Mouse (Mus musculus) liver, postnatal 0 days (tissue): ENCODE results near the gene Ebi3. TPM values are rescaled to one million over a fixed set of nuclear protein-coding genes. Genes with fewer than 3 reads are reported as not detected.

Experiments used
- ATAC-seq: fragments of 200-750 bp; cut with Nextera tagmentation; 2 replicates; pipeline ENCODE4 v1.8.0; 2017; ENCODE audit warnings: mild to moderate bottlenecking, moderate library complexity
- DNase-seq: peaks from one replicate; pipeline ENCODE4 v3.0.0-alpha.2; 2016
- H3K27ac ChIP-seq: fragments of 300-500 bp; sonication (generic); 2 replicates; pipeline ENCODE4 v1.5.1; 2014; ENCODE audit warnings: antibody characterized with exemption, moderate library complexity, mild to moderate bottlenecking, low read depth
- H3K27me3 ChIP-seq: fragments of 300-500 bp; sonication (generic); 2 replicates; pipeline ENCODE4 v1.6.1; 2014; ENCODE audit warnings: low read length, control low read depth, mixed read lengths; ENCODE audit not compliant: insufficient read depth
- H3K36me3 ChIP-seq: fragments of 300-500 bp; sonication (generic); replicated peaks from 2 replicates; pipeline ENCODE4 v1.6.1; 2014; ENCODE audit warnings: mild to moderate bottlenecking, control low read depth, low read length, moderate library complexity, mixed read lengths; ENCODE audit not compliant: insufficient read depth
- H3K4me1 ChIP-seq: fragments of 300-500 bp; sonication (generic); 2 replicates; pipeline ENCODE4 v1.6.1; 2014; ENCODE audit warnings: antibody characterized with exemption, mild to moderate bottlenecking, control low read depth; ENCODE audit not compliant: insufficient read depth
- H3K4me2 ChIP-seq: fragments of 300-500 bp; sonication (generic); 2 replicates; pipeline ENCODE4 v1.6.1; 2014; ENCODE audit warnings: low read depth, mild to moderate bottlenecking, low read length, moderate library complexity, mixed read lengths
- H3K4me3 ChIP-seq: fragments of 300-500 bp; sonication (generic); 2 replicates; pipeline ENCODE4 v1.5.1; 2014; ENCODE audit warnings: low read depth, low read length
- H3K9ac ChIP-seq: fragments of 300-500 bp; sonication (generic); replicated peaks from 2 replicates; pipeline ENCODE4 v1.6.1; 2014; ENCODE audit warnings: mild to moderate bottlenecking, moderate library complexity
- H3K9me3 ChIP-seq: fragments of 300-500 bp; sonication (generic); 2 replicates; pipeline ENCODE4 v1.6.1; 2016; ENCODE audit warnings: mild to moderate bottlenecking, control low read depth, low read length, mixed read lengths
- CTCF ChIP-seq: sonication (generic); IDR thresholded peaks from 2 replicates; pipeline ENCODE4 v1.5.1; 2016; ENCODE audit warnings: antibody characterized with exemption, low read depth
- EP300 ChIP-seq: IDR thresholded peaks from 2 replicates; pipeline ENCODE4 v1.6.1; 2016; ENCODE audit warnings: antibody characterized with exemption, low read depth, mild to moderate bottlenecking
- WGBS: fragments of 180-500 bp; shearing (Covaris S2); extraction: QIAGEN DNeasy Blood & Tissue Kit; methylation state at CpG from one replicate; pipeline ENCODE4 v1.1.7; 2014; ENCODE audit not compliant: insufficient replicate concordance; 5-methylcytosine and 5-hydroxymethylcytosine counted together
- polyA plus RNA-seq: library from polyadenylated mRNA; unstranded; fragments of >200 nt; fragmentation: Nextera tagmentation; extraction: Ambion mirVana; gene quantifications from 2 replicates; pipeline ENCODE4 v1.2.1, GENCODE M21; 2015

Ebi3 gene
- polyA plus RNA-seq, 1 experiment from 2014 or later = 10.0 TPM

GRCm38 (mm10) chr17:55956591-55956990 lies 4.2 kb downstream of the Ebi3 start:
- H3K9me3 ChIP-seq = no peaks in the 10 kb centered on the region
- 57% methylated on average over 6 of the region's 6 CpGs for WGBS
- H3K27me3 ChIP-seq = no peaks in the 10 kb centered on the region
- no peak overlapping the region for H3K9ac ChIP-seq
- DNase-seq (no peak), ATAC-seq (no peak)
- H3K4me2 ChIP-seq = peak overlapping the region; percentile 64
- peaks cover 23% of the 10 kb centered on the region for H3K4me1 ChIP-seq
- peaks cover 7% of the 10 kb centered on the region; the same call in 1 of the 2 replicates for H3K36me3 ChIP-seq
- no peak overlapping the region for H3K4me3 ChIP-seq
- TF ChIP-seq CTCF = no peak
- no peak for TF ChIP-seq EP300
- no peak overlapping the region for H3K27ac ChIP-seq

GRCm38 (mm10) chr17:55957168-55957567 lies 4.7 kb downstream of the Ebi3 start:
- no peaks in the 10 kb centered on the region for H3K9me3 ChIP-seq
- H3K4me3 ChIP-seq = no peak overlapping the region
- H3K27ac ChIP-seq = no peak overlapping the region
- TF ChIP-seq EP300 = no peak
- TF ChIP-seq CTCF = peak; percentile 87
- 21% methylated on average over 9 of the region's 9 CpGs for WGBS
- no peak overlapping the region for H3K4me2 ChIP-seq
- H3K9ac ChIP-seq = no peak overlapping the region
- no peaks in the 10 kb centered on the region for H3K27me3 ChIP-seq
- peaks cover 23% of the 10 kb centered on the region for H3K4me1 ChIP-seq
- H3K36me3 ChIP-seq = peaks cover 10% of the 10 kb centered on the region
- DNase-seq (peak; percentile 82), ATAC-seq (no peak)

DNA sequence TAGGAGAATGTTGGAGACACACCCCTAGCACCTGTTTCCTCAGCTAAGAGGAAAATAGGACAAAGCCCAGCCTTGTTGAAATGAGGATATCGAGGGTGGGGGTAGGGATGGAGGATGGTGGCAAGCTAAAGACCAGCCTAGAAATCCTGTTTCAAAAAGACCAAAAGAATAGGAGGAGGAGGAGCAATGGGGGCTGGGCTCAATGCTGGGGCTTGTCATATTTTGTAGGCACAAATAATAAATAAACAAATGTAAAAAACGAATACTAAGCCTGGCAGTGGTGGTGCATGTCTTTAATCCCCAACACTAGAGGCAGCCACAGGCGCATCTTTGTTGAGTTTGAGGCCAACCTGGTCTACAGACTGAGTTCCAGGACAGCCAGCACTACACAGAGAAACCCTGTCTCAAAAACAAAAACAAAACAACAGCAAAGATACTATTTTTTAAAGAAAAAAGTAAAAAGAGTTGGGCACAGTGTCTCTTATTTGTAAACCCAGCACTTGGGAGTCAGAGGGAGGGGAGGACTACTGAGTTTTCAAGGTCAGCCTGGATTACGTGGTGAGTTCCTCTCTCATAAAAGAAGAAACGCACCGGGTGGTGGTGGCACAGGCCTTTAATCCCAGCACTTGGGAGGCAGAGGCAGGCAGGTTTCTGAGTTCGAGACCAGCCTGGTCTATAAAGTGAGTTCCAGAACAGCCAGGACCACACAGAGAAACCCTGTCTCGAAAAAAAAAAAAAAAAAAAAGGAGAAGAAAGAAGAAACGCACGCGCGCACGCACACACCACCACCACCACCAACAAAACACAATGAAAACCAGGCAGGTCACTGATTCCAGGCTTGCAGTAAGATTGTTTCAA lies 5.5 kb downstream of the Ebi3 start:
- H3K27me3 ChIP-seq = no peaks in the 10 kb centered on the region
- WGBS = 66% methylated on average over 13 of the region's 13 CpGs
- TF ChIP-seq CTCF (no peak), EP300 (no peak)
- ATAC-seq (no peak), DNase-seq (no peak)
- peak overlapping the region; percentile 74 for H3K4me2 ChIP-seq
- H3K27ac ChIP-seq = peak overlapping the region; percentile 89
- no peaks in the 10 kb centered on the region for H3K9me3 ChIP-seq
- peaks cover 10% of the 10 kb centered on the region for H3K36me3 ChIP-seq
- peak overlapping the region; percentile 59; the same call in 1 of the 2 replicates for H3K9ac ChIP-seq
- peaks cover 23% of the 10 kb centered on the region for H3K4me1 ChIP-seq
- H3K4me3 ChIP-seq = peak overlapping the region; percentile 55

DNA sequence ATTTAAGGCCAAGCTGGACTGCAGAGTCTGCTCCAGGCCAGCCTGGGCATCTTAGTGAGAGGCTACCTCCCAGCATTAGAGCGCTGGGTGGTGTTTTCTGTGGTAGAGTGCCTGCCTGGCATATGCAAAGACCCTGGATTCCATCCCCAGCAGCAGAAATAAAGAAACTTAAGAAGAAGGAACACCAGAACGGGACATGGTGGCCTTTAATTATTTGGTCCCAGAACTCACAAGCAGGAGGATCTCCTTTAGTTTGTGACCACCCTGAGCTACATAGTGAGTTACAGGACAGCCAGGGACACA lies 6.1 kb downstream of the Ebi3 start:
- peak overlapping the region; percentile 59 for H3K9ac ChIP-seq
- H3K4me1 ChIP-seq = peaks cover 23% of the 10 kb centered on the region
- peak overlapping the region; percentile 74 for H3K4me2 ChIP-seq
- H3K36me3 ChIP-seq = peaks cover 10% of the 10 kb centered on the region
- no peaks in the 10 kb centered on the region for H3K27me3 ChIP-seq
- TF ChIP-seq EP300 = no peak
- no peak for TF ChIP-seq CTCF
- H3K9me3 ChIP-seq = no peaks in the 10 kb centered on the region
- DNase-seq = no peak
- H3K27ac ChIP-seq = peak overlapping the region; percentile 89
- peak overlapping the region; percentile 55 for H3K4me3 ChIP-seq
- no peak for ATAC-seq
- 33% methylated on average over 2 of the region's 2 CpGs for WGBS

DNA sequence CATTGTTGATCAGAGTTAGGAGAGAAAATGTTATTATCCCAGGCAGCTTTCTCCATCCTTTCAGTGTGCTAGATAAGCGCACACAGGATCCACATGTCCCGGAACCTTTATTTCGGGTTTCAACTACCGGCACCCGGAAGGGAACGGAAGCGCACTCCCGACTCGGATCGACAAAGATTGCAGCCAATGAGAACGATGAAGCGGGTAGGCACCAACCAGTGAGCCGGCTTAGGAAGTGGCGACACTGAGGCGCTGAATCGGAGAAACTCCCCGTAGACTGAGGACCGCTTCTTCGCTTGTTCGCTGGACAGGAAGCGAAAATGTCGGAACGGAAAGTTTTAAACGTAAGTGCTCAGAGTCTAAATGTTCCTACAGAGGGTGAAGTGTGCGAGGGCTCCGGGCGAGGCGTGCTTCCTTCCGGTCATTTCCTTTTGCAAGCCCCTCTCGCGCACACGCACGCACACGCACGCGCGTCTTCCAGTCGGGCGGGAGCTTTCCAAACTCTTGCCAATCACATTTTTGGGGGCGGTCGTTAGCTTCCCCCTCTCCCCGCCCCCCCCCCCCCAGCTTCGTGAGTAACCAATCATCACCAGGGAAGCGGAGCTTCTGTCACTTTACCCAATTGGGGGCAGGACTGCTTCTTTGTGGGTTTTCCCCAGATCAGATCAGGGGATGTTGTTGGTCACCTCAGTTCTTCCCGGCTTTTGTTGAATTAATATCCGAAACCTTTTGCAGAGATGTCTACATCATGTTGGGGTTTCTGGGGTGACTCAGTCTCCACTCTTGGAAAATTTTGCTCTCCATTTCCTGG lies 6.7 kb downstream of the Ebi3 start, which contains the start of gene Yju2:
TSS of gene Yju2 (plus strand) at position 182 of the 811 bp plus-strand sequence.
- WGBS = under 1% methylated on average over 45 of the region's 46 CpGs
- Histone ChIP-seq H3K27ac (peak within 1 kb of the TSS; percentile 89), H3K36me3 (peaks cover 10% of the 10 kb centered on the region), H3K9me3 (no peaks in the 10 kb centered on the region), H3K4me3 (peak within 1 kb of the TSS; percentile 55), H3K4me1 (peaks cover 23% of the 10 kb centered on the region), H3K9ac (peak within 1 kb of the TSS; percentile 59), H3K27me3 (no peaks in the 10 kb centered on the region), H3K4me2 (peak within 1 kb of the TSS; percentile 74)
- TF ChIP-seq CTCF (no peak; the same call in 1 of the 2 replicates), EP300 (no peak)
- ATAC-seq (peak; percentile 94), DNase-seq (peak; percentile 93)
